Mouse (Mus musculus) spleen, adult 2 months (tissue): ENCODE data around the gene Spata22.

Experiments used
- CTCF ChIP-seq: fragments of 200-500 bp; IDR thresholded peaks from 2 replicates; pipeline ENCODE4 v1.5.1; 2011; ENCODE audit warnings: mild to moderate bottlenecking, inconsistent platforms; ENCODE audit not compliant: insufficient read depth, insufficient read length, insufficient replicate concordance; ENCODE audit errors: extremely low read depth
- POLR2A ChIP-seq: fragments of 200-500 bp; IDR thresholded peaks from 2 replicates; pipeline ENCODE4 v1.6.1; 2011; ENCODE audit warnings: low read depth, low read length, inconsistent platforms

DNA sequence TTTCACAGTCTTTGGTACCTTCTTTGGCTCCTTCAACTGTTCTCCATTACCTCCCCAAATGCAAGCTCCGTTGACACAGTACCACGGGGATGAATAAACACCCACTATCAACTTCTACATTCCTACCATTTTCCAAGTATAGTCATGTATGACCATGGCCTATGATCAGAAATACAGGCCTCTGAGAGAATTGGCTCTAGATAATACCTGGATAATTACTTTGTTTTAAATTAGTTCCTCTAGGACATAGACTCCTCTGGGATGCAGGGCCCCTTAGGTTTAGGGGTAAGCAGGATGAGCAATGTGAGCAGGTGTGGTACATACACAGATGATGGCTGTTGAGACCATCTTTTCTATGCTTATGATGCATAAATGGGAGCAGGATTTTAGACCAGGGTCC, 41.4 kb downstream of the Spata22 start, which contains the start of gene Olfr376:
- TF ChIP-seq CTCF = no peak
- TF ChIP-seq POLR2A = no peak
